Mouse (Mus musculus): ENCODE data around the gene Ak2. TPM values are rescaled to one million over a fixed set of nuclear protein-coding genes. Genes with fewer than 3 reads are reported as not detected.

Gene Ak2
- total and polyA plus RNA-seq, 2 experiments from 2014 or later: 58.6 to 148 TPM

DNA sequence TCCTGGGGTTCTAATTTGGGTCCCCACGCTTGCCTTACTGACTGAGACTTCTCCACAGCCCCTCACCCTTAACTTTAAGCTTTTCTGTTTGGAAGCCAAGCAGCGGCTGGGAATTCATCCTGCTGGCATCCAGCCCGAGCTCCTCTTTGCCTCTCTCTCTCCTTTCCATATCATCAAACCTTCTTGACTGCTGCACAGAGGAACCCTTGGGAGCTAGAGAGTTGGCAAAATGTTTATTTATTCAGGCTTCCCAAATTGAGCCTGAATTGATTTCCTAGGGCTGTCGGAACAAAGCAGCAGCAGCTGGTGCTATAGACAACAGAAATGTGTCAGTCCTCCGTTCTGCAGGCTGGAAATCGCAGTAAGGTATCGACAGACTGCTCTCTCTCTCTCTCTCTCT is 25.0 kb upstream of the Ak2 start:
- DNase-seq (ENCODE audit: low spot score): peak; percentile 34
- H3K4me2 ChIP-seq (ENCODE audit: low read depth, low read length): no peak overlapping the region
- H3K9ac ChIP-seq (replicated peaks; ENCODE audit: low read depth, low read length): no peak overlapping the region
- H3K4me1 ChIP-seq (ENCODE audit: control insufficient read depth, insufficient read depth): 0 out of 2 replicates have a peak, but pooled peaks cover 3% of the 10 kb centered on the region
- H3K27me3 ChIP-seq (ENCODE audit: control insufficient read depth, insufficient read depth, low read length): peaks cover 8% of the 10 kb centered on the region
- H3K9me3 ChIP-seq (replicated peaks; ENCODE audit: control insufficient read depth, low read length): no peaks in the 10 kb centered on the region
- no peak overlapping the region for H3K4me3 ChIP-seq (ENCODE audit: low read depth, low read length)
- no peak overlapping the region for H3K27ac ChIP-seq (ENCODE audit: low read depth)
- no peaks in the 10 kb centered on the region for H3K36me3 ChIP-seq (replicated peaks; ENCODE audit: control insufficient read depth, insufficient read depth, low read length)
- 34% methylated on average over 7 of the region's 7 CpGs for WGBS
- TF ChIP-seq CTCF (IDR thresholded peaks at IDR 0.05; ENCODE audit: low read depth) (no peak), EP300 (IDR thresholded peaks at IDR 0.05; ENCODE audit: low read depth) (no peak)
- ATAC-seq (ENCODE audit: insufficient read depth, low read depth): no peak

DNA sequence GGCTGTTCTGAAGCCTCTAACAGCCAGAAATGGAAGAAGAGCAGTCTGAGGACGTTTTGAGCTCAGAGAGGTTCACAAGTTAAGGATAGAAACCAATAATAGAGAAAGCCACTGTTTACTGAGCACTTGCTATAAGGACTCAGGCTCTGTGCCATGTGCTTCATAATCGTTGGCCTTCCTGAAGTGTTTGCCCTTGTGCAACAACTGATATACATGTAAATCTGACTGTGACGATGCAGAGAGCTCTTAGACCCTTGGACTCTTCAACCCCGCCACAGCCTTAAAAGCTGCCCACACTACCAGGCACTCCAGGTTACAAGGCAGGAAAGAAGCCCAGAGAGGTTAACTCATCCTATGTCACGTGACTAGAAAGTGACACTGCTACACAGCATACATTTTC is 22.7 kb upstream of the Ak2 start:
- no peak for DNase-seq (ENCODE audit: low spot score)
- Histone ChIP-seq H3K4me1 (ENCODE audit: control insufficient read depth, insufficient read depth) (0 out of 2 replicates have a peak, but pooled peaks cover 3% of the 10 kb centered on the region), H3K27me3 (ENCODE audit: control insufficient read depth, insufficient read depth, low read length) (peaks cover 3% of the 10 kb centered on the region; the same call in 1 of the 2 replicates), H3K9me3 (replicated peaks; ENCODE audit: control insufficient read depth, low read length) (no peaks in the 10 kb centered on the region), H3K36me3 (replicated peaks; ENCODE audit: control insufficient read depth, insufficient read depth, low read length) (no peaks in the 10 kb centered on the region), H3K4me2 (ENCODE audit: low read depth, low read length) (no peak overlapping the region), H3K27ac (ENCODE audit: low read depth) (no peak overlapping the region), H3K9ac (replicated peaks; ENCODE audit: low read depth, low read length) (no peak overlapping the region), H3K4me3 (ENCODE audit: low read depth, low read length) (no peak overlapping the region)
- no peak for ATAC-seq (ENCODE audit: insufficient read depth, low read depth)
- WGBS: 53% methylated on average over 5 of the region's 5 CpGs
- TF ChIP-seq CTCF (IDR thresholded peaks at IDR 0.05; ENCODE audit: low read depth) (no peak), EP300 (IDR thresholded peaks at IDR 0.05; ENCODE audit: low read depth) (no peak)

DNA sequence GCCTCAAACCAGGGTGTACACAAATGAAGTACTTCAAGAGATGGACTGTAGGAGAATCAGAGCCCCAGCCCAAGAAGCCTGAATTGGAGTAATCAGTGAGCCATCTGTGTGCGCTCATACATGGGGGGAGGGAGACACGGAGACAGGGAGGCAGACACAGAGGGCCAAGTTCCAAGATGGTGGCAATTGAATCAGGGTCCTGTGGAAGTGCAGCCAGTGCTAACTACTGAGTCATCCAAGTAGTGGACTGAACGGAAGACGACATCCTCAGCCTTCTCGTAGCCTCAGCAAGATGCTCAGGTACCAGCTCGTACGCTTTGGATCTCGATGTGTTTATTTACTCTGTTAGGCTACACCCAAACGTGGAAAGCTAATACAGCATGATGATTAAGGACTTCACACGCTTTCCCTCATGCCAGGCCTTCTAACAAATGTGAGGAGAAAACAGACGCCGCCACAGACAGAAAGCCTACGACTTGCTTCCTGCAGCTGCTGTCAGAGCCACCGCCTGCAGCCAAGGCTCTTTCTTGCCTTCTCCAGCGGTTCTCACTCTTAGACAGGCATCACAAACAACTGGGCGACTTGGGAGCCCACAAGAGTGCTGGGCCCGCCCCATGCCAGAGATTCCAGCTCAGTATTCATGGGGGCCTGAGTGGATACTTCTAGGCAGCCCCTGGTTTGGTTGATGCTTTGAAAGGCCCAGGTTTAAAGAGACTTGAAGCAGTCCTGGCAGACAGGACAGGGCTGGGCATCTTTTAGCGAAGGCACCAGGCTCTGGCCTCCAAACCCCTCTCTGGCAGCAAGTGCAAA is 21.9 kb upstream of the Ak2 start:
- Histone ChIP-seq H3K4me1 (ENCODE audit: control insufficient read depth, insufficient read depth) (0 out of 2 replicates have a peak, but pooled peaks cover 3% of the 10 kb centered on the region), H3K36me3 (replicated peaks; ENCODE audit: control insufficient read depth, insufficient read depth, low read length) (no peaks in the 10 kb centered on the region), H3K27ac (ENCODE audit: low read depth) (no peak overlapping the region), H3K4me2 (ENCODE audit: low read depth, low read length) (no peak overlapping the region), H3K27me3 (ENCODE audit: control insufficient read depth, insufficient read depth, low read length) (no peaks in the 10 kb centered on the region), H3K9me3 (replicated peaks; ENCODE audit: control insufficient read depth, low read length) (no peaks in the 10 kb centered on the region), H3K4me3 (ENCODE audit: low read depth, low read length) (no peak overlapping the region), H3K9ac (replicated peaks; ENCODE audit: low read depth, low read length) (no peak overlapping the region)
- WGBS: 73% methylated on average over 18 of the region's 18 CpGs
- ATAC-seq (ENCODE audit: insufficient read depth, low read depth): no peak
- TF ChIP-seq CTCF (IDR thresholded peaks at IDR 0.05; ENCODE audit: low read depth) (no peak), EP300 (IDR thresholded peaks at IDR 0.05; ENCODE audit: low read depth) (no peak)
- no peak for DNase-seq (ENCODE audit: low spot score)

DNA sequence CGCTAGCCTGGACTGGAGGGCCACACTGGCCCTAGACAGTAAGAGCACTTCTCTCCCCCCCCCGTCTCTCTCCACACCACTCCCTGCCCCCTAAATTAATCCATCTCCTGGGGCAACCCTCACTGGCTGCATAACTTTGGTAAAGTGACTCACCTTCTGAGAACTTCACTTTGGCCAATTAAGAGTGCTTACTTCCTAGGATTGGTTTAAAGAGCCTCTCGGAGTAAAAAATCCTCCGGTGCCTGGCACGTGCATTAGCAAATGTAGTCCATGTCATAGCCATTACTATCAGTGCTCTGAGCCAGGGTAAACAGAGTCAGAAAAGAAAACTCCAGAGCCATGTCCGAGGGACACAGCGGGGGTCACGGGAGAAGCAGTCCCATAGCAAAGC is 21.3 kb upstream of the Ak2 start:
- whole genome bisulfite sequencing: 62% methylated on average over 8 of the region's 8 CpGs
- Histone ChIP-seq H3K4me3 (ENCODE audit: low read depth, low read length) (no peak overlapping the region), H3K9me3 (replicated peaks; ENCODE audit: control insufficient read depth, low read length) (no peaks in the 10 kb centered on the region), H3K27me3 (ENCODE audit: control insufficient read depth, insufficient read depth, low read length) (no peaks in the 10 kb centered on the region), H3K9ac (replicated peaks; ENCODE audit: low read depth, low read length) (no peak overlapping the region), H3K4me2 (ENCODE audit: low read depth, low read length) (no peak overlapping the region), H3K4me1 (ENCODE audit: control insufficient read depth, insufficient read depth) (0 out of 2 replicates have a peak, but pooled peaks cover 3% of the 10 kb centered on the region), H3K27ac (ENCODE audit: low read depth) (no peak overlapping the region), H3K36me3 (replicated peaks; ENCODE audit: control insufficient read depth, insufficient read depth, low read length) (no peaks in the 10 kb centered on the region)
- TF ChIP-seq CTCF (IDR thresholded peaks at IDR 0.05; ENCODE audit: low read depth): no peak
- no peak for TF ChIP-seq EP300 (IDR thresholded peaks at IDR 0.05; ENCODE audit: low read depth)
- ATAC-seq (ENCODE audit: insufficient read depth, low read depth) (no peak), DNase-seq (ENCODE audit: low spot score) (no peak)

DNA sequence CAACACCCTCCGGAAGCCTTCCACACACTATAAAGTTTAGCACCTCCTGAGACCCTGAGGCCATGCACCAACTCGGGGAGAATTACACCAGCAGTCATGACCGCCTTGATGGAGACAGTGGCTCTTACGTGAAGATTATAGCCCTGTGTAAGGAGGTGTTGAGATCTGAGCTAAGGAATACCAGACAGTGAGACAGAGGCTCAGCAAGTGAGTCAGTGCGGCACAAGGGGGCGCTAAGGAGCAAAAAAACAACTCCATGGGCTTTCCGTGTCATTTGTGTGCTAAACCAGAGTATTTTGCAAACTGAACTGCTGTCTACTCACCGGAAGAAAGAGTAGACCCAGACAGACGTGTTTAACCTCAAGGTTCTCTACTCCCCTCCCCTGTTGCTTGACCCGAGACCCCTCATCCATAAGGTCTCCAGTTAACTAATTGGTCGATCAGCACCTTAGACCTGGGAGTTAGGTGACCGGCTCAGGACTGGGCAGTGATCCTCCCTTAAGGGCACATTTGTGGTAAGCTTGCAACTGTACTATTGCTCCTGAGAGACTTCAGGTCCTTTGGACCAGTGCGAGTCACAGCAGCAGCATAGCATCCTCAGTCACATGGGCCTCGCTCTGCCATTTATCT is 20.6 kb upstream of the Ak2 start:
- Histone ChIP-seq H3K27me3 (ENCODE audit: control insufficient read depth, insufficient read depth, low read length) (no peaks in the 10 kb centered on the region), H3K27ac (ENCODE audit: low read depth) (no peak overlapping the region), H3K9ac (replicated peaks; ENCODE audit: low read depth, low read length) (no peak overlapping the region), H3K9me3 (replicated peaks; ENCODE audit: control insufficient read depth, low read length) (no peaks in the 10 kb centered on the region), H3K4me2 (ENCODE audit: low read depth, low read length) (no peak overlapping the region), H3K4me1 (ENCODE audit: control insufficient read depth, insufficient read depth) (0 out of 2 replicates have a peak, but pooled peaks cover 3% of the 10 kb centered on the region), H3K36me3 (replicated peaks; ENCODE audit: control insufficient read depth, insufficient read depth, low read length) (no peaks in the 10 kb centered on the region), H3K4me3 (ENCODE audit: low read depth, low read length) (no peak overlapping the region)
- ATAC-seq (ENCODE audit: insufficient read depth, low read depth): peak; percentile 40; the same call in 1 of the 2 replicates
- DNase-seq (ENCODE audit: low spot score): peak; percentile 71
- peak; percentile 75 for TF ChIP-seq CTCF (IDR thresholded peaks at IDR 0.05; ENCODE audit: low read depth)
- TF ChIP-seq EP300 (IDR thresholded peaks at IDR 0.05; ENCODE audit: low read depth): no peak
- 41% methylated on average over 14 of the region's 14 CpGs for WGBS
